Mouse (Mus musculus) cerebellum, adult 2 months (tissue): Measurements from ENCODE around the gene Commd1.

Source experiments
- CTCF ChIP-seq: fragments of 200-500 bp; IDR thresholded peaks from 2 replicates; pipeline ENCODE4 v1.5.1; 2011; ENCODE audit warnings: low read depth, mild to moderate bottlenecking, control low read depth, low read length, moderate library complexity, borderline replicate concordance; ENCODE audit not compliant: insufficient read depth
- POLR2A ChIP-seq: fragments of 200-500 bp; IDR thresholded peaks from 2 replicates; pipeline ENCODE4 v1.6.1; 2011; ENCODE audit warnings: low read length, control low read depth, borderline replicate concordance; ENCODE audit not compliant: insufficient read depth

DNA sequence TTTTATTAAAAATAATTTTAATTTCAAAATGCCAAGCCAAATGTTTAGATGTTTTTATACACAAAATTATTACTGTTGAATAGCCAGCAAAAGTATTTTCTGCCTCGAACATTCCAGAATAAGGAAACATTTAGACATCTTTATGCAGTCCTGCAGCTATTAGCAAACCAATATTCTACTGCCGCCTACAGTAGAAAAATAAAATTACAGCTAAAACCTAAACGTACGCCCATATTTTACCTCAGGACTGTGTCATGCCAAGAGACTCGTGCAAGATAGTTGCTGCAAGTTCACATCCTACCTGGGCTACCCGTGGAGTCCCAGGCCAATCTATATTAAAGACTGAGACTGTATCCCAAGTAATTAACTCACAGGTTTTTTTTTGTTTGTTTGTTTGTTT, 12.7 kb downstream of the Commd1 start:
- TF ChIP-seq POLR2A (no peak), CTCF (no peak)
